Mouse (Mus musculus): ENCODE results near the gene Nrarp.

DNA sequence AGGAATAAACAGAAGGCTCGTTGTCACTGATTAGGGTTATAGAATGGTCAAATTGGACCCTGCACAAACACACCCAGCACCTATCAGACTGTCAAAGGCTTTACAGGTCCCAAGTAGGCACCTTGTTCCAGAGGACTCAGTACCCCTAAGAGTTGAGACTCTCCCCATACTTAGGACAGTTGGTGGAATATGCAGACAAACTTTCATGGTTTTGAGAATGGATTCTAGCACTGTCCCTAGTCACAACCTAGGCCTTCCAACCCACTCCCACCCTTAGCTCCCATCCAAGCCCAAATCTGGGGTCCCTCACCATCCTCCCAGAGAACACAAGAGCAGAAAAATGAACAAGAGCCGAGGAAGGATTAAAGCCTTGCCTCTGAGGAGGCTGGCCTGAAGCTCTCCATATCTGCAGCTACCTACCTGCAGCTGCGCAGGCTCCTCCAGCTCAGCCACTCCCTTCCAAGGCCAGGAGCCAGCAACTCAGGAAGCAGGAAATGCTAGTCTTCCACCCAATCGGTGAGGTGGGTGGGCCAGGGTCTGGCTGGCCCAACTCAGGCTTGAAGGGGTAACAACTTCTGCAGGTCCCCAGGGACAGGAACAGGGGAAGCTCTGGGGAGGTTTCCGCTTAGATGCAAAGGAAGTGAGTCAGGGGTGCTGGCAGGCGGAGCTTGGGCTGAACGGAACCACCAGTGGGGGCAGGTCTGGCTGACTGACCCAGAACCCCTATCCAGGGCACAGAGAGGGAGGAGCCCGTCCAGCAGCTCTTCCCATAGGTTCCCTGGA lies 15.8 kb downstream of the Nrarp start, which contains the start of gene Tor4a:
- TF ChIP-seq POLR2A (IDR thresholded peaks at IDR 0.05; ENCODE audit: borderline replicate concordance, extremely low read depth, insufficient read depth, insufficient read length, poor library complexity, severe bottlenecking) (no peak), CTCF (IDR thresholded peaks at IDR 0.05; ENCODE audit: borderline replicate concordance, extremely low read depth, insufficient read depth, insufficient read length) (no peak)
